Mouse (Mus musculus) midbrain, embryonic 12.5 days (tissue): ENCODE results near the gene Acvr1. TPM values are rescaled to one million over a fixed set of nuclear protein-coding genes. Genes with fewer than 3 reads are reported as not detected.

Experiments
- ATAC-seq: fragments of 200-750 bp; cut with Nextera tagmentation; 2 replicates; pipeline ENCODE4 v1.8.0; 2017; ENCODE audit warnings: low read depth, moderate TSS enrichment, moderate library complexity; ENCODE audit not compliant: low FRiP score
- H3K27ac ChIP-seq: fragments of 300-500 bp; sonication (generic); replicated peaks from 2 replicates; pipeline ENCODE4 v1.5.1; 2016; ENCODE audit warnings: mild to moderate bottlenecking
- H3K27me3 ChIP-seq: fragments of 300-500 bp; sonication (generic); 2 replicates; pipeline ENCODE4 v1.6.1; 2016; ENCODE audit warnings: mild to moderate bottlenecking
- H3K36me3 ChIP-seq: fragments of 300-500 bp; sonication (generic); 2 replicates; pipeline ENCODE4 v1.6.1; 2016
- H3K4me1 ChIP-seq: fragments of 300-500 bp; sonication (generic); 2 replicates; pipeline ENCODE4 v1.6.1; 2016
- H3K4me2 ChIP-seq: fragments of 300-500 bp; sonication (generic); replicated peaks from 2 replicates; pipeline ENCODE4 v1.6.1; 2016; ENCODE audit warnings: mild to moderate bottlenecking, moderate library complexity
- H3K4me3 ChIP-seq: fragments of 300-500 bp; sonication (generic); 2 replicates; pipeline ENCODE4 v1.5.1; 2016; ENCODE audit warnings: mild to moderate bottlenecking
- H3K9ac ChIP-seq: fragments of 300-500 bp; sonication (generic); replicated peaks from 2 replicates; pipeline ENCODE4 v1.6.1; 2016; ENCODE audit warnings: mild to moderate bottlenecking, moderate library complexity
- H3K9me3 ChIP-seq: fragments of 300-500 bp; sonication (generic); 2 replicates; pipeline ENCODE4 v1.6.1; 2016; ENCODE audit warnings: mild to moderate bottlenecking
- WGBS: fragments of 180-500 bp; shearing (Covaris S2); methylation state at CpG from one replicate; pipeline ENCODE4 v1.1.7; 2016; 5-methylcytosine and 5-hydroxymethylcytosine counted together
- polyA plus RNA-seq: library from polyadenylated mRNA; unstranded; fragments of >200 nt; fragmentation: Nextera tagmentation; extraction: Ambion mirVana; gene quantifications from 2 replicates; pipeline ENCODE4 v1.2.1, GENCODE M21; 2016

Acvr1 gene
- polyA plus RNA-seq, 1 experiment from 2014 or later: 4.7 TPM

DNA sequence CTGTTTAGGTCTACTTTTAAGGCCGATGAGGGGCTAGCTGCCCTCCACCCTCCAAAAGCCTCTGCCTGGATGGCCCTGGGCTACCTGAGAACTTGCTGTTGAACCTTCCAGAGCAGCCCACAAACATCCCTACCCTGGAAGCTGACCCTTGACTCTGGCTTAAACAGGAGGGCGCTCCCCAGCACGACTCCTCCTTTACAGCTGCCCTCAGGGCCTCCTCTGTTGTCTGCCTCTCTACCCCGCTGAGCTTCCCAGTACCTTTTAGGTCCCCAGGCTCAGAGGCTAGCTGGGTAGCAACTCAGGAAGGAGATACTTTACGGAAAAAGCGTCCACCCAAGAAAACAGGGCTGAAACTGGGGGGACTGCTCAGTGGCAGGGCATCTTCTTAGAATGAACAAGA is 15.1 kb downstream of the Acvr1 start:
- ATAC-seq: no peak
- Histone ChIP-seq H3K9ac (no peak overlapping the region), H3K4me2 (no peak overlapping the region), H3K27me3 (no peaks in the 10 kb centered on the region), H3K9me3 (no peaks in the 10 kb centered on the region), H3K27ac (no peak overlapping the region), H3K4me1 (peaks cover 33% of the 10 kb centered on the region), H3K36me3 (no peaks in the 10 kb centered on the region), H3K4me3 (no peak overlapping the region)
- WGBS: 19% methylated on average over 6 of the region's 6 CpGs

- no peak overlapping the region for H3K27ac ChIP-seq
- no peaks in the 10 kb centered on the region for H3K27me3 ChIP-seq
- no peak for ATAC-seq
Measured at GRCm38 (mm10) chr2:58550488-58550887, 16.5 kb downstream of the Acvr1 start.

DNA sequence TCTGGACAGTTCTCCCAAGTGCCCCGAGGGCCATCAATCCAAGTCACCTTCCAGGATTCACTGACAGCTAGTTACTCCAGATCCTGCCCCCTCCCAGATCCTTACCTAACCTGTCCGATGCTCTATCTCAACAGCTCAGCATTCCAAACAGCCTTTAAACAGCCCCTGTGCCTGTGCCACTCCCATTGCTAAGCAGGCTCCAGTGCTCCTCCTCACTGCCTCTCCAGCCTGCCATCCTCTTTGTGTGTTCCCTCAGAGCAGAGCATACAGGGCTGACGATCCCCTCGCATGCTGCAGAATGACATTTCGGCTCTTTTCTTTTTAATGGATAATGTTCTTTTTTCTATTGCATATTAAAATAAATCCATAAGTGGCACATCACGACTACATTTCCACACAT is 17.0 kb downstream of the Acvr1 start:
- 54% methylated on average over 6 of the region's 6 CpGs for WGBS
- no peaks in the 10 kb centered on the region for H3K27me3 ChIP-seq
- no peak for ATAC-seq
- peaks cover 33% of the 10 kb centered on the region for H3K4me1 ChIP-seq
- H3K9me3 ChIP-seq: no peaks in the 10 kb centered on the region
- no peaks in the 10 kb centered on the region for H3K36me3 ChIP-seq
- no peak overlapping the region for H3K27ac ChIP-seq
- no peak overlapping the region for H3K4me3 ChIP-seq
- no peak overlapping the region for H3K4me2 ChIP-seq
- no peak overlapping the region for H3K9ac ChIP-seq

More at GRCm38 (mm10) chr2:58550488-58550887, 16.5 kb downstream of the Acvr1 start:
- H3K36me3 ChIP-seq: no peaks in the 10 kb centered on the region
- no peak overlapping the region for H3K9ac ChIP-seq
- H3K4me2 ChIP-seq: no peak overlapping the region
- 52% methylated on average over 9 of the region's 9 CpGs for WGBS
- peaks cover 33% of the 10 kb centered on the region for H3K4me1 ChIP-seq
- H3K9me3 ChIP-seq: no peaks in the 10 kb centered on the region
- H3K4me3 ChIP-seq: no peak overlapping the region

DNA sequence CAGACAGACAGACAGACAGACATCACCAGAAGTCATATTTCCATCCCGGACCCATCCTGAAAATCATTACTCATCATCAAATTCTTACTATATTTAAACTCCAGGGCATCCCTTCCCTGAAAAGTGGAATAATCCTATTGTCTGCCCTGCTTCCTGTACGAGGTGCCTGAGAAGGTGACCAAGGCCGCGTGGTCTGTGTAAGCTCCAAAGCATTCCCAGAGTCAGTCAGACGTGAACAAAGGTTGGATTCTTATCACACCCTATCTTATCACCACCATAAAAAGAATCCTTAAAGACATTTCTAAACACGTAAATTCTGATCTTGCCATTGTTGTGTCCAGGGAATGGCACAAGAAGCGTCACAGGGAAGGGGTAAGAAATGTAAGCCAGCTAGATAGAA is 18.0 kb downstream of the Acvr1 start:
- Histone ChIP-seq H3K4me3 (no peak overlapping the region), H3K27ac (no peak overlapping the region), H3K4me2 (no peak overlapping the region), H3K27me3 (no peaks in the 10 kb centered on the region), H3K36me3 (no peaks in the 10 kb centered on the region), H3K4me1 (peaks cover 29% of the 10 kb centered on the region), H3K9me3 (no peaks in the 10 kb centered on the region), H3K9ac (no peak overlapping the region)
- no peak for ATAC-seq
- 74% methylated on average over 7 of the region's 7 CpGs for WGBS

DNA sequence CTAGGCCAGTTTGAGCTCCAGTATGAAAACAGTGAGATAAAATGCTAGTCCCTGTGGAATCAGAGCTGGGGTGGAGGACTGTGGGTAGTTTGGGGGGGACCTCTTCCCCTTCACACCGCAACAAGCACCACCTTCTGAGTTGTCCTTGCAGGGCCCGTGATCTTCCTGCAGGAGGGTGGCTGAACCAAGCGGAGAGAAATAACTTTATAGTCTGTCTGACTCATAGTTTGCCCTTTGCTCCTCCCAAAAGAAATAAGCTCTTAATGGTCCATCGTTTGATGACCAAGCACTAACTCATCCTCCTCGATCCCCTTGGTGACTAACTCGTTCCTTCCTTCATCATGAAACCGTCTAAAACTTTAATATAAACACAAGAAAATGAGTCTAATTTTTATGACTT is 20.7 kb downstream of the Acvr1 start:
- 95% methylated on average over 7 of the region's 7 CpGs for WGBS
- Histone ChIP-seq H3K9ac (no peak overlapping the region), H3K27me3 (no peaks in the 10 kb centered on the region), H3K4me1 (peaks cover 12% of the 10 kb centered on the region), H3K4me3 (no peak overlapping the region), H3K9me3 (no peaks in the 10 kb centered on the region), H3K4me2 (no peak overlapping the region), H3K27ac (no peak overlapping the region), H3K36me3 (no peaks in the 10 kb centered on the region)
- ATAC-seq: no peak

DNA sequence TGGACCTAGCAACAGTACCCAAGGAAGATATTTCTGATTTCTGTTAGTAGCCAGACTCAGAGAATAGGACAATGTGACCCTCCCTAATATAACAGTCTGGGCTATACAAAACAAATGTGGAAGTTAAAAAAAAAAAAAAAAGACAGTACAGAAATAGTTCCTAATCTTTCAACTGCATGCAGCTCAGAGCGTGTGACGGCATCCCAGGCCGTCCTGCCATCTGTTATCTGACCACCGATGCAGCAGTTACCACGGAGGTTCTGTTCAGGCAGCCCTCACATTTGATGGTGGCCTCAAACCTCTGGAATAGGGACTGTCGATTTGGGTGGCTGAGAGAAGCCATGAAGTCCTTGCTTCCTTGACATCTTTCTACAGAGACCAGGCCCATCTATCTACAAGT is 22.6 kb downstream of the Acvr1 start:
- Histone ChIP-seq H3K4me3 (no peak overlapping the region), H3K9ac (no peak overlapping the region), H3K9me3 (no peaks in the 10 kb centered on the region), H3K4me1 (0 out of 2 replicates have a peak, but pooled peaks cover 2% of the 10 kb centered on the region), H3K4me2 (no peak overlapping the region), H3K36me3 (no peaks in the 10 kb centered on the region), H3K27ac (no peak overlapping the region), H3K27me3 (no peaks in the 10 kb centered on the region)
- no peak for ATAC-seq
- WGBS: 94% methylated on average over 6 of the region's 6 CpGs

GRCm38 (mm10) chr2:58543252-58543651 is 23.7 kb downstream of the Acvr1 start:
- 92% methylated on average over 5 of the region's 5 CpGs for WGBS
- ATAC-seq: no peak
- Histone ChIP-seq H3K9me3 (no peaks in the 10 kb centered on the region), H3K4me2 (no peak overlapping the region), H3K4me1 (peaks cover 5% of the 10 kb centered on the region; the same call in 1 of the 2 replicates), H3K36me3 (no peaks in the 10 kb centered on the region), H3K4me3 (no peak overlapping the region), H3K27me3 (no peaks in the 10 kb centered on the region), H3K9ac (no peak overlapping the region), H3K27ac (no peak overlapping the region)

- no peak for ATAC-seq
- no peak overlapping the region for H3K9ac ChIP-seq
- 59% methylated on average over 6 of the region's 6 CpGs for WGBS
Measured at GRCm38 (mm10) chr2:58538196-58538595, 28.8 kb downstream of the Acvr1 start.

DNA sequence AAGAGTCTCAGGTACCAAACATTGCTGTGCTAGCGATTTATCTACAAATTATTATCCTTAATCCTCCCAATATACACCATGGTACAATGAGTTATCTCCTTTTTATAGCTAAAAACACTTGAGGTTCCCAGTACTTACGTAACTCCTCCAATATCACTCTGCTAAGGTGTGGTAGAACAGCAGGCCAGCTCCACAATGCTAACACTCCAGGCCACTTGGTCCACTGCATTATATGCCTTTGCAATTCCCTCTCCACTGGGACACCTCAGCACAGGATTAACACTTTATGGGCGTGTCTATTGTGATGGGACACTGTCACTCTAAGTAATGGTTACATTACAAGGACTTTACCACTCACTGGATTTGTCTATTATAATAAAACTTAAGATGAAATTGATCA is 30.2 kb downstream of the Acvr1 start:
- no peaks in the 10 kb centered on the region for H3K27me3 ChIP-seq
- no peaks in the 10 kb centered on the region for H3K36me3 ChIP-seq
- no peak overlapping the region for H3K4me3 ChIP-seq
- 88% methylated on average over 3 of the region's 3 CpGs for WGBS
- no peaks in the 10 kb centered on the region for H3K9me3 ChIP-seq
- peaks cover 38% of the 10 kb centered on the region for H3K4me1 ChIP-seq
- no peak for ATAC-seq
- H3K9ac ChIP-seq: no peak overlapping the region
- H3K27ac ChIP-seq: no peak overlapping the region
- no peak overlapping the region for H3K4me2 ChIP-seq

More at GRCm38 (mm10) chr2:58538196-58538595, 28.8 kb downstream of the Acvr1 start:
- H3K4me3 ChIP-seq: no peak overlapping the region
- H3K4me1 ChIP-seq: peaks cover 26% of the 10 kb centered on the region
- H3K4me2 ChIP-seq: no peak overlapping the region
- no peaks in the 10 kb centered on the region for H3K9me3 ChIP-seq
- no peaks in the 10 kb centered on the region for H3K36me3 ChIP-seq
- no peak overlapping the region for H3K27ac ChIP-seq
- no peaks in the 10 kb centered on the region for H3K27me3 ChIP-seq

DNA sequence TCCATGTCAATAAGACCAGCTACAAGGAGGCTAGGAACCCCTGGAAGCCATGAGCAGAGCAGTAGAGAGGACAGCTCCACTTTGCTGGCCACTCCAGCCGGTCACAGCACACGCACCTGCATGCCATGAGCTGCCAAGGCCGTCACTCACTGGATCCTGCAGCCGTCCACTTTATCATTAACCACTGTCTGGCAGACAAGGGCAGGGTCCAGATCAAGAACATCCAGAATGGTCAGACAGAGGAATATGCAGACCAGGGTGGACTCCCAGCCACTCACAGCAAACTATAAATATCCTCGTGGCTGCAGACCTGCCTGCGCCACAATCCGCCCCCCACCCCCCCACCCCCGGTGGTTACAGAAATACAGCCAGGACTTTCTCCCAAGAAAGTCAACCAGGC is 31.7 kb downstream of the Acvr1 start:
- peaks cover 52% of the 10 kb centered on the region for H3K4me1 ChIP-seq
- no peaks in the 10 kb centered on the region for H3K27me3 ChIP-seq
- WGBS: 84% methylated on average over 8 of the region's 8 CpGs
- no peaks in the 10 kb centered on the region for H3K9me3 ChIP-seq
- H3K4me2 ChIP-seq: no peak overlapping the region
- ATAC-seq: no peak
- no peaks in the 10 kb centered on the region for H3K36me3 ChIP-seq
- H3K4me3 ChIP-seq: no peak overlapping the region
- no peak overlapping the region for H3K9ac ChIP-seq
- no peak overlapping the region for H3K27ac ChIP-seq

DNA sequence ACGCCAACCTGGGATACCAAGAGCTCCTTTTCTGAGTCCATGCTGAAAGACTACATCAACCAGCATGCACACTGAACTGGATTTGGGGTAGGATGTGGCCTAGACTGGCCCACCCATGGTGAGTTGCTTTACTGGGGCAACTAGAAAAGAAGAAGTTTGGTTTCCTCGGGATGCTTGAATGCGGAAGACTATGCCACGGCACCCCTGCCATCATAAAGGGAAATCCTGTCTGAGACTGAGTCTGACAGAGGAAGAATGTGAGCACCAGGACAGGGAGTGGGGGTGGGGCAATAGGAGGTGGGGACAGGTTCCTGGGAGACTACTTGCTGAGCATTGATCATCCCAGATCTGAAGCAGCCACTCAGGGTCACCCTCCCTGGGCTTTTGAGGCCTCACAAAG is 32.6 kb downstream of the Acvr1 start:
- H3K27ac ChIP-seq: 0 out of 2 replicates have a peak overlapping the region, but pooled peaks have one; percentile 61
- peaks cover 59% of the 10 kb centered on the region for H3K4me1 ChIP-seq
- no peaks in the 10 kb centered on the region for H3K9me3 ChIP-seq
- no peaks in the 10 kb centered on the region for H3K27me3 ChIP-seq
- no peak overlapping the region for H3K9ac ChIP-seq
- H3K4me3 ChIP-seq: no peak overlapping the region
- no peaks in the 10 kb centered on the region for H3K36me3 ChIP-seq
- 58% methylated on average over 4 of the region's 4 CpGs for WGBS
- no peak for ATAC-seq
- no peak overlapping the region for H3K4me2 ChIP-seq

GRCm38 (mm10) chr2:58533521-58534001 is 33.4 kb downstream of the Acvr1 start:
- Histone ChIP-seq H3K9me3 (no peaks in the 10 kb centered on the region), H3K4me2 (no peak overlapping the region; the same call in 1 of the 2 replicates), H3K9ac (no peak overlapping the region), H3K27me3 (no peaks in the 10 kb centered on the region), H3K36me3 (no peaks in the 10 kb centered on the region), H3K4me1 (peaks cover 58% of the 10 kb centered on the region), H3K4me3 (no peak overlapping the region), H3K27ac (peak overlapping the region; percentile 61)
- ATAC-seq: peak; percentile 55
- 16% methylated on average over 7 of the region's 7 CpGs for whole genome bisulfite sequencing

DNA sequence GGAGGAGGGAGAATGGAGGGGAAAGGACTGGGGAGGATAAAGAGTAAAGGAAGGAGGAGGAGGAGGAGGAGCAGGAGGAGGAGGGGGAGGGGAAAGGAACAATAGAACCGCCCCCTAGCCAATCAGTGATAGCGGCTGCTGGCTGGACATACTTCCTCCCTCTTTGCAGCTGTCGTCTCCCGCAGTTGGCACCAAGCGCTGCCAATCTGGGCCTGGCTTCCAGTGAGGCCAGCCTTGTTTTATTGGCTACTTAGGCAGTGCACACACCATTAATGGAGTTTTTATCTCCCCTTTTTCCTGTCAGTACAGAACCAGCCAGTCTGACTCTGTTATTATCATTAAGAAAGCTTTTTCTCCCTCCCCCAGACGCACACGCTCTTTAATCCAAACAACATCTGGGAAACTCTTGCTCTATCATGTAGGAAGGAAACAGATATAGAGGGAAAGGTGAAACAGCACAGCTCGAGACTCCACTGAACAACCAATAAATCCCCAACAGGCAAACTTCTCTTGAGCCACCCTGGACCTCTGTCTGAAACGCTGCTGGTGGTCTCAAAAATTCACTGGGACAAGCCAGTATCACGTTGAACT is 34.6 kb downstream of the Acvr1 start:
- no peak overlapping the region for H3K9ac ChIP-seq
- WGBS: 19% methylated on average over 10 of the region's 10 CpGs
- peak overlapping the region; percentile 42 for H3K4me2 ChIP-seq
- H3K4me1 ChIP-seq: peaks cover 58% of the 10 kb centered on the region
- peak overlapping the region; percentile 39; the same call in 1 of the 2 replicates for H3K27ac ChIP-seq
- H3K9me3 ChIP-seq: no peaks in the 10 kb centered on the region
- peak; percentile 83 for ATAC-seq
- no peaks in the 10 kb centered on the region for H3K36me3 ChIP-seq
- H3K4me3 ChIP-seq: peak overlapping the region; percentile 19; the same call in 1 of the 2 replicates
- no peaks in the 10 kb centered on the region for H3K27me3 ChIP-seq
